Comparison of ENCODE assay signal across 12 mouse cellular contexts in genomic region chr4:46008142-46008793, GRCm38 (mm10). TPM values are rescaled to one million over a fixed set of nuclear protein-coding genes. Genes with fewer than 3 reads are reported as not detected.
A peak's percentile ranks its signal among the peaks of the same experiment; 100 is the strongest.
DNase-seq lines count a peak whose midpoint lies in the region; ATAC-seq and TF ChIP-seq lines count a peak whose summit lies in the region.
"Had no signal": no experiment of that assay in that cellular context is flagged by ENCODE, and none has a peak within 500 bp of the region (broad histone marks: within the 10 kb centered on the region; RNA-seq: fewer than 3 reads in every experiment).

No protein-coding gene starts in this region.

- peak; percentile 29 for DNase-seq in heart, postnatal 4 days
- DNase-seq: adrenal gland, postnatal 36 days; cerebellum, postnatal 25 days; left cerebral cortex, postnatal 4 days; thymus, adult 2 months had no signal

- H3K9me3 ChIP-seq in intestine, postnatal 0 days (ENCODE audit: control insufficient read depth) = no peaks in the 10 kb centered on the region
- no peaks in the 10 kb centered on the region for H3K9me3 ChIP-seq in intestine, embryonic 15.5 days
- no peaks in the 10 kb centered on the region for H3K9me3 ChIP-seq in megakaryocyte, embryonic 14.5 days
- no peaks in the 10 kb centered on the region for H3K9me3 ChIP-seq in hindbrain, embryonic 13.5 days

- no peak overlapping the region for H3K9ac ChIP-seq in intestine, postnatal 0 days (ENCODE audit: low read depth, low read length)
- H3K9ac ChIP-seq in intestine, embryonic 15.5 days = no peak overlapping the region
- H3K9ac ChIP-seq in hindbrain, embryonic 13.5 days = no peak overlapping the region

- no peak for ATAC-seq in intestine, postnatal 0 days
- no peak for ATAC-seq in intestine, embryonic 15.5 days
- no peak for ATAC-seq in megakaryocyte, adult 5-6 weeks (ENCODE audit: poor library complexity, severe bottlenecking)
- ATAC-seq in activated CD4-positive, CD25-positive, alpha-beta regulatory T cell, adult 4 months = no peak
- no peak for ATAC-seq in hindbrain, embryonic 13.5 days (ENCODE audit: low FRiP score)

- WGBS in intestine, postnatal 0 days = 90% methylated on average over 5 of the region's 5 CpGs
- WGBS in intestine, embryonic 15.5 days = 90% methylated on average over 5 of the region's 5 CpGs
- 85% methylated on average over 5 of the region's 5 CpGs for WGBS in hindbrain, embryonic 13.5 days

- no peaks in the 10 kb centered on the region for H3K27me3 ChIP-seq in intestine, postnatal 0 days (replicated peaks; ENCODE audit: control insufficient read depth, insufficient read depth, low read length)
- no peaks in the 10 kb centered on the region for H3K27me3 ChIP-seq in intestine, embryonic 15.5 days (replicated peaks)
- H3K27me3 ChIP-seq in megakaryocyte, embryonic 14.5 days (replicated peaks) = peaks cover 1% of the 10 kb centered on the region
- no peaks in the 10 kb centered on the region for H3K27me3 ChIP-seq in hindbrain, embryonic 13.5 days

- H3K4me2 ChIP-seq in intestine, postnatal 0 days (replicated peaks; ENCODE audit: low read depth) = no peak overlapping the region
- no peak overlapping the region for H3K4me2 ChIP-seq in intestine, embryonic 15.5 days (replicated peaks)
- H3K4me2 ChIP-seq in hindbrain, embryonic 13.5 days = no peak overlapping the region
- H3K4me2 ChIP-seq: midbrain, embryonic 11.5 days had no signal

- TF ChIP-seq CTCF in intestine, postnatal 0 days (IDR thresholded peaks at IDR 0.05; ENCODE audit: low read depth) = 0 out of 2 replicates have a peak, but pooled peaks have one; percentile 7

- H3K36me3 ChIP-seq in intestine, postnatal 0 days (ENCODE audit: control insufficient read depth, insufficient read depth) = peaks cover 56% of the 10 kb centered on the region
- peaks cover 4% of the 10 kb centered on the region; the same call in 1 of the 2 replicates for H3K36me3 ChIP-seq in intestine, embryonic 15.5 days
- H3K36me3 ChIP-seq in megakaryocyte, embryonic 14.5 days (replicated peaks; ENCODE audit: low read length) = peaks cover 92% of the 10 kb centered on the region
- H3K36me3 ChIP-seq in hindbrain, embryonic 13.5 days = peaks cover 56% of the 10 kb centered on the region

- H3K4me3 ChIP-seq in intestine, postnatal 0 days (ENCODE audit: low read depth, low read length) = no peak overlapping the region
- H3K4me3 ChIP-seq in intestine, embryonic 15.5 days (replicated peaks) = no peak overlapping the region
- peak overlapping the region; percentile 43 for H3K4me3 ChIP-seq in megakaryocyte, embryonic 14.5 days (replicated peaks)
- H3K4me3 ChIP-seq in hindbrain, embryonic 13.5 days = no peak overlapping the region

- no peak overlapping the region for H3K27ac ChIP-seq in intestine, postnatal 0 days (ENCODE audit: low read depth, low read length)
- H3K27ac ChIP-seq in intestine, embryonic 15.5 days = no peak overlapping the region
- H3K27ac ChIP-seq in hindbrain, embryonic 13.5 days = no peak overlapping the region

- no peaks in the 10 kb centered on the region for H3K4me1 ChIP-seq in intestine, postnatal 0 days (replicated peaks; ENCODE audit: control insufficient read depth, insufficient read depth, low read length)
- no peaks in the 10 kb centered on the region for H3K4me1 ChIP-seq in intestine, embryonic 15.5 days (replicated peaks)
- H3K4me1 ChIP-seq in megakaryocyte, embryonic 14.5 days = peaks cover 24% of the 10 kb centered on the region
- no peaks in the 10 kb centered on the region for H3K4me1 ChIP-seq in hindbrain, embryonic 13.5 days (replicated peaks)

RNA-seq across cellular contexts. Expression of gene Tmod1, which starts 30.5 kb away (rescaled TPM):
- 4.7 and 5.2 TPM in 2 replicates for polyA plus RNA-seq in intestine, postnatal 0 days (2015; fragmentation: Nextera tagmentation; extraction: Ambion mirVana)
- 3.2 and 3.3 TPM in 2 replicates for polyA plus RNA-seq in intestine, embryonic 15.5 days (2015; fragmentation: Nextera tagmentation; extraction: Ambion mirVana)
- 1.9 and 7.2 TPM in 2 replicates for polyA plus RNA-seq in megakaryocyte, embryonic 14.5 days (2012; ENCODE audit: insufficient read depth, low replicate concordance)
- total RNA-seq in megakaryocyte, adult 5-6 weeks (2015) = 0.13 and 0.23 TPM in 2 replicates
- total RNA-seq in megakaryocyte, adult 5-6 weeks (2017) = 0.26 and 0.69 TPM in 2 replicates
- 100 to 1,000 TPM; 278 to 282 TPM for total RNA-seq in heart, postnatal 4 days (2021)
- 1 to 10 TPM; 1.6 to 4.0 TPM for polyA plus RNA-seq in activated CD4-positive, CD25-positive, alpha-beta regulatory T cell, adult 4 months (2017; shearing (Covaris generic))
- 1.9 and 2.1 TPM in 2 replicates for polyA plus RNA-seq in hindbrain, embryonic 13.5 days (2015; fragmentation: Nextera tagmentation; extraction: Ambion mirVana)

RNA-seq across cellular contexts. Expression of gene Tdrd7, which starts 43.1 kb away (rescaled TPM):
- polyA plus RNA-seq in intestine, postnatal 0 days (2015; fragmentation: Nextera tagmentation; extraction: Ambion mirVana) = 43.3 and 47.8 TPM in 2 replicates
- 27.1 and 29.0 TPM in 2 replicates for polyA plus RNA-seq in intestine, embryonic 15.5 days (2015; fragmentation: Nextera tagmentation; extraction: Ambion mirVana)
- 1.6 TPM in 1 of 2 replicates, not detected in the other for polyA plus RNA-seq in megakaryocyte, embryonic 14.5 days (2012; ENCODE audit: insufficient read depth, low replicate concordance)
- total RNA-seq in megakaryocyte, adult 5-6 weeks (2015) = 68.3 and 69.7 TPM in 2 replicates
- total RNA-seq in megakaryocyte, adult 5-6 weeks (2017) = 25.3 and 31.4 TPM in 2 replicates
- 10 to 100 TPM; 16.9 to 19.4 TPM for total RNA-seq in heart, postnatal 4 days (2021)
- 1 to 10 TPM in 1 of 2 experiments, under 1 TPM in 1; 0.61 to 3.5 TPM for polyA plus RNA-seq in activated CD4-positive, CD25-positive, alpha-beta regulatory T cell, adult 4 months (2017; shearing (Covaris generic))
- 21.0 and 21.7 TPM in 2 replicates for polyA plus RNA-seq in hindbrain, embryonic 13.5 days (2015; fragmentation: Nextera tagmentation; extraction: Ambion mirVana)
